Mouse (Mus musculus) stomach, postnatal 0 days (tissue): ENCODE data around the gene Cd38.

Experiments used
- CTCF ChIP-seq: IDR thresholded peaks from 2 replicates; pipeline ENCODE4 v1.5.1; 2016; ENCODE audit warnings: antibody characterized with exemption, low read depth, mild to moderate bottlenecking, moderate library complexity
- EP300 ChIP-seq: optimal IDR thresholded peaks from 2 replicates; pipeline ENCODE3; 2016; ENCODE audit warnings: antibody characterized with exemption

DNA sequence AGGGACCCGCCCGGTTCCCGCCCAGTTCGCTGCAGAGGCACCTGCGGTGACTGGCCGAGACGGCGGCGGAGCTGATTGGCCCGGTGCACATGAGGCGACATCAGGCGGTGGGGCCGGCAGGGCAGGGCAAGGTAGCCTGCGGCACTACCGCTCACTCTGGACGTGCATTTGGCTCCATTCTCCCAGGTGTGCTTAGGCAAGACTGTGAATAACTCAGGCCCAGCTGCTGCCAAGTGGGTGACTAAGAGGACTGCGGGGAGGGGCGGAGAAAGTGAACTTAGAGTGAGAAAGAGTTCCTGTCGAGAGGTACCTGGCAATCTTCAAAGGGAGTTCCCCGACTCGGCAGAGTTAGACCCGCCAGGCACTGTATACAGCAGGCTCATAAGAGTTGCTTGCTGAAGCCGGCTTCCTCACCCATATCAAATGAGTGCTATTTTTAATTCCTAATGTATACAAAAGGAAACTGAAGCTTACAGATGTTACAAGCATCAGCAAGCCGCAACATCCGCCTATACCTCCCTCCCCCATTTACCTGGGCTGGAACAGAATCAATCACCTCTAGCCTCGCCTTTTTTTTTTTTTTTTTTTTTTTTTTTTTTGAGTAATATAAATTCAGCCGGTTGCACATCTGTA, 79.9 kb downstream of the Cd38 start:
- TF ChIP-seq CTCF (no peak), EP300 (peak; percentile 80)
